Mouse (Mus musculus) ES-Bruce4 (cell line): Measurements from ENCODE around the gene Gfap.

Experiments
- CTCF ChIP-seq: IDR thresholded peaks from one replicate; pipeline ENCODE4 v1.8.1; 2011; ENCODE audit warnings: low read depth, low read length
- POLR2A ChIP-seq: IDR thresholded peaks from one replicate; pipeline ENCODE4 v1.8.1; 2011; ENCODE audit warnings: low read length; ENCODE audit not compliant: insufficient read depth

GRCm38 (mm10) chr11:102837385-102837784 is 63.3 kb downstream of the Gfap start:
- TF ChIP-seq CTCF (no peak), POLR2A (no peak)
